Mouse (Mus musculus): ENCODE measurements around the gene Bmp4. TPM values are rescaled to one million over a fixed set of nuclear protein-coding genes. Genes with fewer than 3 reads are reported as not detected.

The Bmp4 gene
- 37.7 TPM for polyA plus RNA-seq (2014; fragmentation: Illumina TruSeq; extraction: RNeasy Lipid Tissue Mini Kit (QIAGEN cat#74804); ENCODE audit: insufficient read depth, low read depth, low replicate concordance)

GRCm38 (mm10) chr14:46390249-46390775, at the start of gene Bmp4:
TSS of gene Bmp4 (minus strand) at chr14:46390669.

GRCm38 (mm10) chr14:46379285-46379684, 11.2 kb downstream of the Bmp4 start, which contains the start of gene Gm15217:
TSS of gene Gm15217 (plus strand) at chr14:46379414.

Other genes with a start within 250 kb of the Bmp4 start
- 1.5 TPM for gene Gm15217, start 11.3 kb downstream of the Bmp4 start, polyA plus RNA-seq (2014; fragmentation: Illumina TruSeq; extraction: RNeasy Lipid Tissue Mini Kit (QIAGEN cat#74804); ENCODE audit: insufficient read depth, low read depth, low replicate concordance)

Data from lung, adult 10 weeks (tissue).